Mouse (Mus musculus) embryonic facial prominence, embryonic 12.5 days (tissue): Measurements from ENCODE around the gene Mdk. TPM values are rescaled to one million over a fixed set of nuclear protein-coding genes. Genes with fewer than 3 reads are reported as not detected.

Experiments used
- ATAC-seq: fragments of 200-750 bp; cut with Nextera tagmentation; 2 replicates; pipeline ENCODE4 v1.8.0; 2017; ENCODE audit not compliant: insufficient number of reproducible peaks, insufficient read depth, low FRiP score, low TSS enrichment
- H3K27ac ChIP-seq: fragments of 300-500 bp; sonication (generic); 2 replicates; pipeline ENCODE4 v1.5.1; 2016; ENCODE audit warnings: mild to moderate bottlenecking
- H3K27me3 ChIP-seq: fragments of 300-500 bp; sonication (generic); 2 replicates; pipeline ENCODE4 v1.6.1; 2016; ENCODE audit warnings: mild to moderate bottlenecking, moderate library complexity
- H3K36me3 ChIP-seq: fragments of 300-500 bp; sonication (generic); 2 replicates; pipeline ENCODE4 v1.6.1; 2016; ENCODE audit warnings: mild to moderate bottlenecking
- H3K4me1 ChIP-seq: fragments of 300-500 bp; sonication (generic); 2 replicates; pipeline ENCODE4 v1.6.1; 2016
- H3K4me2 ChIP-seq: fragments of 300-500 bp; sonication (generic); replicated peaks from 2 replicates; pipeline ENCODE4 v1.6.1; 2016; ENCODE audit warnings: mild to moderate bottlenecking, moderate library complexity
- H3K4me3 ChIP-seq: fragments of 300-500 bp; sonication (generic); 2 replicates; pipeline ENCODE4 v1.5.1; 2016; ENCODE audit warnings: mild to moderate bottlenecking
- H3K9ac ChIP-seq: fragments of 300-500 bp; sonication (generic); 2 replicates; pipeline ENCODE4 v1.6.1; 2016; ENCODE audit warnings: mild to moderate bottlenecking, moderate library complexity
- H3K9me3 ChIP-seq: fragments of 300-500 bp; sonication (generic); 2 replicates; pipeline ENCODE4 v1.6.1; 2016; ENCODE audit warnings: mild to moderate bottlenecking, moderate library complexity
- WGBS: fragments of 180-500 bp; shearing (Covaris S2); methylation state at CpG from one replicate; pipeline ENCODE4 v1.1.7; 2016; 5-methylcytosine and 5-hydroxymethylcytosine counted together
- polyA plus RNA-seq: library from polyadenylated mRNA; unstranded; fragments of >200 nt; fragmentation: Nextera tagmentation; extraction: Ambion mirVana; gene quantifications from 2 replicates; pipeline ENCODE4 v1.2.1, GENCODE M21; 2016

Gene Mdk
- 1,900 and 1,964 TPM in 2 replicates for polyA plus RNA-seq

- no peaks in the 10 kb centered on the region for H3K9me3 ChIP-seq
- H3K4me2 ChIP-seq: peak within 1 kb of the TSS; percentile 85
- no peak for ATAC-seq
- H3K9ac ChIP-seq: peak within 1 kb of the TSS; percentile 97
- no peaks in the 10 kb centered on the region for H3K27me3 ChIP-seq
- peak within 1 kb of the TSS; percentile 98 for H3K27ac ChIP-seq
- peaks cover 35% of the 10 kb centered on the region for H3K4me1 ChIP-seq
- peak within 1 kb of the TSS; percentile 88 for H3K4me3 ChIP-seq
- peaks cover 32% of the 10 kb centered on the region for H3K36me3 ChIP-seq
- WGBS: 2% methylated on average over 16 of the region's 16 CpGs
Observed at GRCm38 (mm10) chr2:91932160-91932711, at the start of gene Mdk. Gene Mdk, minus strand, starts transcription at chr2:91932297.

- Histone ChIP-seq H3K9ac (no peak overlapping the region), H3K4me1 (peaks cover 31% of the 10 kb centered on the region), H3K4me3 (no peak overlapping the region), H3K4me2 (no peak overlapping the region), H3K27me3 (peaks cover 21% of the 10 kb centered on the region), H3K9me3 (no peaks in the 10 kb centered on the region), H3K36me3 (no peaks in the 10 kb centered on the region), H3K27ac (no peak overlapping the region)
- WGBS: 49% methylated on average over 5 of the region's 5 CpGs
- no peak for ATAC-seq
Observed at GRCm38 (mm10) chr2:91980830-91981229, 48.7 kb upstream of the Mdk start.

- Histone ChIP-seq H3K27ac (no peak overlapping the region), H3K4me1 (peaks cover 36% of the 10 kb centered on the region), H3K4me3 (no peak overlapping the region), H3K27me3 (peaks cover 27% of the 10 kb centered on the region), H3K9ac (no peak overlapping the region), H3K36me3 (no peaks in the 10 kb centered on the region), H3K9me3 (no peaks in the 10 kb centered on the region), H3K4me2 (no peak overlapping the region)
- 7% methylated on average over 4 of the region's 4 CpGs for WGBS
- ATAC-seq: no peak
Observed at GRCm38 (mm10) chr2:91980245-91980644, 48.1 kb upstream of the Mdk start.

- Histone ChIP-seq H3K4me1 (peaks cover 23% of the 10 kb centered on the region), H3K4me2 (no peak overlapping the region), H3K27me3 (peaks cover 43% of the 10 kb centered on the region), H3K4me3 (no peak overlapping the region), H3K9ac (no peak overlapping the region), H3K36me3 (no peaks in the 10 kb centered on the region), H3K27ac (peak overlapping the region; percentile 54; the same call in 1 of the 2 replicates), H3K9me3 (no peaks in the 10 kb centered on the region)
- ATAC-seq: no peak; the same call in 1 of the 2 replicates
- 35% methylated on average over 2 of the region's 2 CpGs for WGBS
Observed at GRCm38 (mm10) chr2:91978547-91978946, 46.5 kb upstream of the Mdk start.

DNA sequence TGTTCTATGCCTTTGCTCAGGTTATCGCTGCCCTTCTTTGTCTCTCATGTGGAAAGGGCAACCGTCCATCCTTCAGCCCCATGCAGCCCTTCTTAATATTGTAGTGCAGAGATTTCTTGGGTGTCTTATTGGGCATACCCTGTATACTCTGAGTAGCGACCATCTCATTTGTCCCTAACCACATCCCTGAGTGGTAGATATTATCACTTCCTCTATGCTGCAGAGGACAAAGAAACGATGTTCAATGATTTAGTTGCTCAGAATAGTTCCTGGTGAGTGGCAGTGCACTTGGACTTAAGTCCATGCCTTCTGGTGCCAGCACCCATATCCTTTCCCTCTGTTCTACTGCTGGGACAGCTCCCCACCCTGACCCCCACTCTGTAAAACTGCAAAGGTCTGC is 45.9 kb upstream of the Mdk start:
- Histone ChIP-seq H3K9me3 (no peaks in the 10 kb centered on the region), H3K36me3 (no peaks in the 10 kb centered on the region), H3K27me3 (peaks cover 46% of the 10 kb centered on the region), H3K4me3 (no peak overlapping the region), H3K4me1 (peaks cover 23% of the 10 kb centered on the region), H3K4me2 (no peak overlapping the region), H3K27ac (peak overlapping the region; percentile 54; the same call in 1 of the 2 replicates), H3K9ac (no peak overlapping the region)
- no peak for ATAC-seq
- WGBS: 74% methylated on average over 4 of the region's 4 CpGs

DNA sequence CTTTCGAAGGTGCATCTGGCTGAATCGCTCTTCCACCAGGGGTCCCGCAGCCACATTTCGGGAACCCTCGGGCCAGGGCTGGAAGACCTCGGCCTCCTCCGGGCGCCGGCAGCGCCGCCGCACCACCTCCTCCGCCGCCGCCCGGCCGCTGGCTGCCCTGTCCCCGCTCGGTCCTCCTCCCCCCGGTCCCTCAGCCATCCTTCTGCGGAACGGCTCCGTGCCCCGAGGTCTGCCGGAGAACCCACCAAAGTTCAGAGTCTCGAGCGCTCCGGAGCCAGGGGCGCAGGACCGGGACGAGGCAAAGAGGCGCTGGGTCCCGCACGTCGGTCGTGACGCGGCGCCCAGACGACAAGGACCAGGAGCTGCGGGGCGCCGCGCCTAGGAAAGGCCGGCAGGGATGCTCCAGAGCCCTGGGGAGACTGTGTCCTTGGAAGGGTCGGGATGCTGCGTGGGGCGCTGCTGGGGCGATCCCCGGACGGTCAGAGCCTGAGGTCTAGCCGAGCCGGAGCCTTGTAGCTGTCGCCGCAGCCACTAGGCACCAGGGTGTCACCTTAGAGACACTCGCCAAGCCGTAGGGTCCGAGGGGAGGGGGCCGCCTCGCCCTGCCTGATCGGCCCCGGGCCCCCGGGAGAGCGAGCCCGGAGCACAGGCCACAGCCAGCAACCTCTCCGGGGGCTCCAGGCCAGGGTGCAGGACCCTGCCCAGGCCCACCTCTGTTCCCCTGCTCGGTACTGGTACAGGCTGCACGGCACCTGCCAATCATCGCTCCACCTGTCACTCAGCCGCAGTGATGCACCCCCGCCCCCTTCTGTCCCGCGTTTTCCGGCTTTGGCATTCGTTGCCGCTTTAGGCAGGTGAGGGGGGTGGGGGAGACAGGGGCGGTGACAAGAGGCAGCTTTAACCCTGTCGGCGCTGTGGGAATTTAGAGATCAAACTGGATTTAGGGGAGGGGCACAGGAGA is 43.8 kb upstream of the Mdk start, which contains the start of gene Dgkz:
Dgkz (minus strand) TSS at position 284 of the 961 bp plus-strand sequence.
- Histone ChIP-seq H3K9me3 (no peaks in the 10 kb centered on the region), H3K4me1 (peaks cover 37% of the 10 kb centered on the region), H3K27ac (no peak within 1 kb of the TSS), H3K36me3 (no peaks in the 10 kb centered on the region), H3K4me2 (peak within 1 kb of the TSS; percentile 69), H3K9ac (peak within 1 kb of the TSS; percentile 43), H3K27me3 (peaks cover 53% of the 10 kb centered on the region), H3K4me3 (peak within 1 kb of the TSS; percentile 37)
- WGBS: 1% methylated on average over 79 of the region's 79 CpGs
- ATAC-seq: peak; percentile 58; the same call in 1 of the 2 replicates

GRCm38 (mm10) chr2:91973416-91974135 is 41.5 kb upstream of the Mdk start:
- no peaks in the 10 kb centered on the region for H3K9me3 ChIP-seq
- H3K4me1 ChIP-seq: peaks cover 27% of the 10 kb centered on the region
- 30% methylated on average over 7 of the region's 7 CpGs for WGBS
- ATAC-seq: no peak
- H3K27me3 ChIP-seq: peaks cover 57% of the 10 kb centered on the region
- H3K9ac ChIP-seq: no peak overlapping the region
- no peak overlapping the region for H3K4me2 ChIP-seq
- H3K4me3 ChIP-seq: no peak overlapping the region
- H3K27ac ChIP-seq: no peak overlapping the region
- H3K36me3 ChIP-seq: no peaks in the 10 kb centered on the region

GRCm38 (mm10) chr2:91972121-91972566 is 40.0 kb upstream of the Mdk start:
- peaks cover 27% of the 10 kb centered on the region for H3K4me1 ChIP-seq
- no peak overlapping the region for H3K27ac ChIP-seq
- no peak overlapping the region for H3K4me2 ChIP-seq
- H3K27me3 ChIP-seq: peaks cover 50% of the 10 kb centered on the region
- H3K9ac ChIP-seq: no peak overlapping the region
- ATAC-seq: no peak
- WGBS: 36% methylated on average over 13 of the region's 13 CpGs
- no peak overlapping the region for H3K4me3 ChIP-seq
- H3K9me3 ChIP-seq: no peaks in the 10 kb centered on the region
- no peaks in the 10 kb centered on the region for H3K36me3 ChIP-seq

- Histone ChIP-seq H3K36me3 (no peaks in the 10 kb centered on the region), H3K9me3 (no peaks in the 10 kb centered on the region), H3K9ac (no peak overlapping the region), H3K27ac (no peak overlapping the region), H3K27me3 (peaks cover 43% of the 10 kb centered on the region), H3K4me3 (no peak overlapping the region), H3K4me1 (peaks cover 27% of the 10 kb centered on the region), H3K4me2 (peak overlapping the region; percentile 15; the same call in 1 of the 2 replicates)
- 17% methylated on average over 21 of the region's 21 CpGs for WGBS
- ATAC-seq: no peak
Observed at GRCm38 (mm10) chr2:91971231-91972097, 39.4 kb upstream of the Mdk start.

- peaks cover 15% of the 10 kb centered on the region; the same call in 1 of the 2 replicates for H3K27me3 ChIP-seq
- WGBS: 53% methylated on average over 11 of the region's 11 CpGs
- peaks cover 28% of the 10 kb centered on the region for H3K4me1 ChIP-seq
- H3K9ac ChIP-seq: no peak overlapping the region
- H3K27ac ChIP-seq: 0 out of 2 replicates have a peak overlapping the region, but pooled peaks have one; percentile 12
- H3K4me2 ChIP-seq: no peak overlapping the region
- H3K4me3 ChIP-seq: no peak overlapping the region
- no peaks in the 10 kb centered on the region for H3K9me3 ChIP-seq
- H3K36me3 ChIP-seq: no peaks in the 10 kb centered on the region
- no peak for ATAC-seq
Observed at GRCm38 (mm10) chr2:91967962-91968361, 35.9 kb upstream of the Mdk start.
